Mouse (Mus musculus) C2C12 (cell line): ENCODE results near the gene Zfp597. TPM values are rescaled to one million over a fixed set of nuclear protein-coding genes. Genes with fewer than 3 reads are reported as not detected.
"Not testable (repeated sequence)": the region's sequence is repeated elsewhere in the genome, so short reads cannot be mapped to it uniquely, and the experiment has no call there.

Source experiments
- H3K27me3 ChIP-seq: one replicate; pipeline ENCODE4 v1.6.1; 2011; ENCODE audit not compliant: control insufficient read depth, insufficient read depth, insufficient read length
- H3K36me3 ChIP-seq: one replicate; pipeline ENCODE4 v1.6.1; 2011; ENCODE audit not compliant: control insufficient read depth, insufficient read depth
- H3K4me3 ChIP-seq: one replicate; pipeline ENCODE4 v1.5.1; 2011; ENCODE audit warnings: mild to moderate bottlenecking, control low read depth; ENCODE audit not compliant: poor library complexity, insufficient read depth, severe bottlenecking
- H3K79me2 ChIP-seq: one replicate; pipeline ENCODE4 v1.6.1; 2011; ENCODE audit not compliant: control insufficient read depth, insufficient read depth
- H3K79me3 ChIP-seq: one replicate; pipeline ENCODE4 v1.6.1; 2011; ENCODE audit warnings: low read depth, control low read depth
- H3ac ChIP-seq: one replicate; pipeline ENCODE3; 2011; ENCODE audit warnings: low read depth; ENCODE audit not compliant: control insufficient read depth, insufficient read length
- CEBPB ChIP-seq: IDR thresholded peaks from one replicate; pipeline ENCODE4 v1.6.1; 2011; ENCODE audit warnings: low read depth, mild to moderate bottlenecking, control low read depth, moderate library complexity
- CTCF ChIP-seq: IDR thresholded peaks from one replicate; pipeline ENCODE4 v1.5.1; 2011; ENCODE audit not compliant: control insufficient read depth, insufficient read depth, insufficient read length
- FOSL1 ChIP-seq: IDR thresholded peaks from one replicate; pipeline ENCODE4 v1.8.0; 2011; ENCODE audit warnings: mild to moderate bottlenecking, low read length; ENCODE audit not compliant: poor library complexity, insufficient read depth, severe bottlenecking
- MAX ChIP-seq: IDR thresholded peaks from one replicate; pipeline ENCODE4 v1.6.1; 2011; ENCODE audit warnings: mild to moderate bottlenecking, control low read depth
- MYOD1 ChIP-seq: IDR thresholded peaks from one replicate; pipeline ENCODE4 v1.6.1; 2011; ENCODE audit warnings: low read depth; ENCODE audit not compliant: control insufficient read depth, insufficient read length
- MYOG ChIP-seq: IDR thresholded peaks from one replicate; pipeline ENCODE4 v1.6.1; 2011; ENCODE audit not compliant: control insufficient read depth, insufficient read length; ENCODE audit errors: extremely low read depth
- USF1 ChIP-seq: IDR thresholded peaks from one replicate; pipeline ENCODE4 v1.6.1; 2011; ENCODE audit warnings: low read depth, mild to moderate bottlenecking, control low read depth, moderate library complexity
- polyA plus RNA-seq: library from polyadenylated mRNA; unstranded; fragments of >200 nt; fragmentation: generic; extraction: Trizol; gene quantifications from one replicate; pipeline ENCODE4 v1.2.1, GENCODE M21; 2012; ENCODE audit warnings: missing spikeins

Gene Zfp597
- polyA plus RNA-seq, 1 experiment = 1.1 TPM

- Histone ChIP-seq H3ac (no peak overlapping the region), H3K4me3 (no peak overlapping the region), H3K36me3 (no peaks in the 10 kb centered on the region), H3K79me3 (no peaks in the 10 kb centered on the region), H3K79me2 (no peaks in the 10 kb centered on the region), H3K27me3 (no peaks in the 10 kb centered on the region)
- no peak for TF ChIP-seq MAX
- no peak for TF ChIP-seq MYOD1
- no peak for TF ChIP-seq CTCF
- no peak for TF ChIP-seq FOSL1
- no peak for TF ChIP-seq CEBPB
- TF ChIP-seq MYOG = no peak
- TF ChIP-seq USF1 = no peak
Measured at GRCm38 (mm10) chr16:3855776-3856175, 28.6 kb downstream of the Zfp597 start.

GRCm38 (mm10) chr16:3854437-3855182, 29.8 kb downstream of the Zfp597 start:
- Histone ChIP-seq H3ac (no peak overlapping the region), H3K36me3 (no peaks in the 10 kb centered on the region), H3K79me2 (no peaks in the 10 kb centered on the region), H3K4me3 (no peak overlapping the region), H3K79me3 (no peaks in the 10 kb centered on the region), H3K27me3 (no peaks in the 10 kb centered on the region)
- TF ChIP-seq MYOG (no peak), USF1 (no peak), MYOD1 (no peak), CTCF (no peak), CEBPB (no peak), MAX (no peak)

DNA sequence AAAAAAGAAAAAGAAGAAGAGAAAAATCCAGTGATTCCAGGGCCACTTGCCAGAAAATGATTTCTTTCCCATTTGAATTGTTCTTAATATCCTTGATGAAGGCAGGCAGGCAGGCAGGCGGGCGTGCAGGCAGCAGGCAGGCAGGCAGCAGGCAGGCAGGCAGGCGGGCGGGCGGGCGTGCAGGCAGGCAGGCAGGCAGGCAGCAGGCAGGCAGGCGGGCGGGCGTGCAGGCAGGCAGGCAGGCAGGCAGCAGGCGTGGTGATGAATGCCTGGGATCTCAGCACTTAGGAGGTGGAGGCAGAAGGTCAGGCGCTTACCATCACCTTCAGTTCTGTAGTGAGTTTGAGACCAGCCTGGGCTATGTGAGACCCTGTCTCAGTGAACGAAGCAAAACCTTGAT, 31.8 kb downstream of the Zfp597 start:
- Histone ChIP-seq H3K27me3 (no peaks in the 10 kb centered on the region), H3K79me2 (no peaks in the 10 kb centered on the region), H3K4me3 (no peak overlapping the region), H3ac (no peak overlapping the region), H3K36me3 (no peaks in the 10 kb centered on the region), H3K79me3 (no peaks in the 10 kb centered on the region)
- TF ChIP-seq FOSL1 = no peak
- TF ChIP-seq CEBPB = no peak
- no peak for TF ChIP-seq USF1

DNA sequence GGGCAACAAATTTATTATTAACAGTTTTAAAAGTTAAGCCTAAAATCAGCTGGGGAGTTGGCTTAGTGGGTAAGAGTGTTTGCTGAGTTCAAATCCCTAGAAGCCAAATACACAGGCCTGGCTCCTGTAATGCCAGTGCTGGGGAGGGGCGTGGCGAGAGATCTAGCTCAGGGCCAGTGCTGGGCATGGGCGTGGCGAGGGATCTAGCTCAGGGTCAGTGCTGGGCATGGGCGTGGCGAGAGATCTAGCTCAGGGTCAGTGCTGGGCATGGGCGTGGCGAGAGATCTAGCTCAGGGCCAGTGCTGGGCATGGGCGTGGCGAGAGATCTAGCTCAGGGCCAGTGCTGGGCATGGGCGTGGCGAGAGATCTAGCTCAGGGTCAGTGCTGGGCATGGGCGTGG, 33.1 kb downstream of the Zfp597 start:
- H3K79me3 ChIP-seq, H3K36me3 ChIP-seq, H3K4me3 ChIP-seq, H3ac ChIP-seq, H3K27me3 ChIP-seq, H3K79me2 ChIP-seq: not testable (repeated sequence)

DNA sequence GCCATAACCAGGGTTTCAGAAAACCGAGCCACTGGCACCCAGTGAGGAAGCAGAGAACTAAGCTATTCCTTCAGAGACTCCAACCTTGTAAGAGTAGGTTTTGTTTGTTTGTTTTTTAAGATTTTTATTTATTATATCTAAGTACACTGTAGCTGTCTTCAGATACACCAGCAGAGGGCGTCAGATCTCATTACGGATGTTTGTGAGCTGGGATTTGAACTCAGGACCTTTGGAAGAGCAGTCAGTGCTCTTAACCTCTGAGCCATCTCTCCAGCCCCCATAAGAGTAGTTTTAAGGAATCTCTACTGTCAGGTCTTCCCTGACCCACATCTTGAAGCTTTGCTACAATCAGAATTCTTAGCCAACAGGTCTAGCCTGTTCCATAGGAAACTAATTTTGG, 35.9 kb downstream of the Zfp597 start:
- no peaks in the 10 kb centered on the region for H3K79me3 ChIP-seq
- H3K36me3 ChIP-seq = no peaks in the 10 kb centered on the region
- no peak overlapping the region for H3ac ChIP-seq
- no peaks in the 10 kb centered on the region for H3K79me2 ChIP-seq
- no peaks in the 10 kb centered on the region for H3K27me3 ChIP-seq
- TF ChIP-seq CEBPB = no peak
- no peak overlapping the region for H3K4me3 ChIP-seq

- TF ChIP-seq USF1 (no peak), FOSL1 (no peak), CEBPB (no peak), MYOD1 (no peak), CTCF (no peak), MAX (no peak), MYOG (no peak)
- Histone ChIP-seq H3K27me3 (no peaks in the 10 kb centered on the region), H3K79me3 (no peaks in the 10 kb centered on the region), H3K4me3 (peak overlapping the region; percentile 42), H3K79me2 (no peaks in the 10 kb centered on the region), H3K36me3 (no peaks in the 10 kb centered on the region), H3ac (no peak overlapping the region)
Measured at GRCm38 (mm10) chr16:3847871-3848270, 36.5 kb downstream of the Zfp597 start.
